Mouse (Mus musculus): ENCODE measurements at regions not wholly inside any gene's neighbourhood (a gene's known extent, or its start where the extent isn't known, plus 50 kb on each side); places are given as distances from the start of the nearest gene placed in this dataset.

GRCm38 (mm10) chr11:18413769-18414168, 460.1 kb upstream of the Etaa1 start:
- peak; percentile 3 to 7 for DNase-seq (ENCODE audit: low spot score in 2 of 2)

GRCm38 (mm10) chr11:18408071-18408752, 454.5 kb upstream of the Etaa1 start:
- DNase-seq (ENCODE audit: low spot score in 2 of 2) = no peak

DNA sequence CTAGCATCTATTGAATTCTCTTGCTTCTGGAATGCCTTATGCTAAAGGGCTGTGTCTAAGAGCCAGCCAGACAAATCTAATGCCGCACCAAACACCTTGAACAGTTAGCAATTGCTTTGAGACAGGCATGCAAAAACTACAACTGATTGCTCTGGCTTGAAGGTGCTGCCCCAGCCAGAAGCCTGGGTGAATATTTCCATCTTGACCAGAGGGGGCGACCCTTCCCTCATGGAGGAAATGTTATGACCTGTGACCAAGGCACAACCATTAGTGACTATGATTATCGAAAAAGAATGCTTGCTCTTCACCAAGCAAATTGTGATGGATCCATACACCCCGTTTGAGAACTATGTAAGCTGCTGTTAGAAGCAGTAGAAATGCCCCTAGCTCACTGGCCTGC, 445.9 kb upstream of the Etaa1 start:
- DNase-seq (ENCODE audit: low spot score in 2 of 2) = no peak

GRCm38 (mm10) chr11:18396397-18396796, 442.7 kb upstream of the Etaa1 start:
- DNase-seq (ENCODE audit: low spot score in 2 of 2) = no peak

GRCm38 (mm10) chr11:18395631-18396030, 442.0 kb upstream of the Etaa1 start:
- DNase-seq (ENCODE audit: low spot score in 2 of 2) = no peak

- no peak for DNase-seq (ENCODE audit: low spot score in 2 of 2)
Measured at GRCm38 (mm10) chr11:18372813-18373332, 419.2 kb upstream of the Etaa1 start.

DNA sequence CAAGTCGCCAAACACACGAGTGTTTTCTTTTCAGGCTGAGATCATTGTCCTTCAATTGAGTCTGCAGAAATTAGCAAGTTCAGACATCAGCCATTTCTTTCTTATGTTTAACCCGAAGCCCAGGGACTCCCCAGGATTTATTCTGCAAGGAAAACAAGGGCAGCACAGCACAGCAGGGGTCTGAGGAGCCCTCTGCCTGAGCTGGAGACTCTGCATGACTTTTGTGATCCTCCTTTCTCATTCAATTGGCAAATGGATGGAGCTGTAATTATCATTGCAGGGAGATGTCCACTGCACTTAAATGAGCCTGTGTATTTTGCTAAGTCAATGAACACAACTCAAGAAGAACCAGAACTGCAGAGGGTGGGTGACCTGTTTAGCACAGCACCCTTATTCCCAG, 417.6 kb upstream of the Etaa1 start:
- DNase-seq (ENCODE audit: low spot score in 2 of 2) = no peak

GRCm38 (mm10) chr11:18370861-18371260, 417.2 kb upstream of the Etaa1 start:
- DNase-seq (ENCODE audit: low spot score in 2 of 2) = no peak

GRCm38 (mm10) chr11:18354866-18355265, 401.2 kb upstream of the Etaa1 start:
- DNase-seq (ENCODE audit: low spot score in 2 of 2) = peak in 1 of 2 experiments; percentile 5

DNA sequence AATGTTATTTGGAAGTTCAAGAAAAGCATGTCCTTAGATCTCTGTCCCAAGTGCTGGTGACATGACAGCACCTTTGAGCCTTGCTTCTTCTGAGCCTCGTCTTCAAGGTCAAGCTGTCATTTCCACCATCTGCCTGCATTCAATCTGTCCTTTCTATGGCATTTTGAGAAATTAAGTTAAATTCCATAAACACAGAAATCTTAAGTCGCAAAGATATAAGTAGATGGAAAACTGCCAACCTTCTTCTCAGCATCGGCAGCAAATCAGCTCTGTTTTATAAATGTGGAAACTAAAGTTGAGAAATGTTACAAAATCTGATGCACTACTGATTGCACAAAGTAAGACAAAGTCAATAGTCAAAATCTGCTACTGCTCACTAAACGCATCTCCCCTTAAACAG, 400.5 kb upstream of the Etaa1 start:
- DNase-seq (ENCODE audit: low spot score in 2 of 2) = no peak

DNA sequence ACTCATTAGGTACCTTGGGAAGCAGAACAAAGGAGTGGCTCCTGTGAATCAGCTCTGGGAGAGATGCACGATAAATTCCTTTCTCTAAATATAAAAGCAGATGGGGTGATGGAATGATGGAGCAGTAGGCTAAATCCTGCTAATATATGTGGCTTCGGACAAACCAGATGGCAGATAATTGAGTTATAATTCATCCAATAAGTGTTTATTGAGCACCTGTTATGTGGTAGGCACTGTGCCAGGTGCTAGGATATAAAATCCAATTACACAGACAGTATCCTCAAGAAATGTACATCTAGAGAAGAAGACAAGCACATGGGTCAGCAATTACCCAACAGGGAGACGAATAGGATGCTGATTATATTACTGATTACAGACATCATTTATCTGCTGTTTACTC, 394.2 kb upstream of the Etaa1 start:
- DNase-seq (ENCODE audit: low spot score in 2 of 2) = no peak

DNA sequence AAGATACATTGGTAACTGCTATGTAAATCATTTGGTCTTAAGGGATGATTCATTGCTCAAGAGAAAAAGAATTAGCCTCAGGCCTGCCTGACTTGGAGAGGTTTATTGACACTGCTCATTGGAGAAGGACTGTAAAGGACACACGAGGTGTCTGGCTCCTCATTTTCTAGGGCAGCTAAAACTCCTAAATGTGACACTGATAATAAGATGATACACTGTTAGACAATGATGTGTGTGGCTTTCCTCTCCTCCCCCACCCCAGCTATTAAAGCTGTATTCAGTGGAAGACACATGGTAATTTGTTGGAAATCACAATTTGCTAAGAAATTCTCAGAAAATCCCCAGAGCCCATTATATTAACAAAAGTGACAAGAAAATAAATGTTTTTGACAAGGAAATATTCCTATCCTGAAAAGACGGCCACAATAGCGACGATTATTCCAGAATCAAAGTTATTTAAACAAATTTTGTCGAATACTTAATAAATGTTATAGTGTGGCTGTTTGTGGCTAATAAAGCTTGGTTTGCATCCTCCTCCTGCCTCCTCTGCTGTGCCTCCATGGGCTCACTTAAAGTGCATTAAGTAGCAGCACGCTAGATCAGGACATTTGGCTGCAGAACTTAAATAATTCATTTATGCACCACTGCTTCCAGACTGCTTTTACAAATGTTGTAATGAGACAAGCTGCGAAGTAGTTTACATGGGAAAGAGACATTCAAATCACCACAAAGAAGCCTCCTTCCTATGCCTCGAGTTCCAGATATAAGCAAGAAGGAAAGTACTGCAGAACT, 360.0 kb upstream of the Etaa1 start:
- DNase-seq (ENCODE audit: low spot score in 2 of 2) = no peak

- no peak for DNase-seq (ENCODE audit: low spot score in 2 of 2)
Measured at GRCm38 (mm10) chr11:18296194-18297125, 342.8 kb upstream of the Etaa1 start.

DNA sequence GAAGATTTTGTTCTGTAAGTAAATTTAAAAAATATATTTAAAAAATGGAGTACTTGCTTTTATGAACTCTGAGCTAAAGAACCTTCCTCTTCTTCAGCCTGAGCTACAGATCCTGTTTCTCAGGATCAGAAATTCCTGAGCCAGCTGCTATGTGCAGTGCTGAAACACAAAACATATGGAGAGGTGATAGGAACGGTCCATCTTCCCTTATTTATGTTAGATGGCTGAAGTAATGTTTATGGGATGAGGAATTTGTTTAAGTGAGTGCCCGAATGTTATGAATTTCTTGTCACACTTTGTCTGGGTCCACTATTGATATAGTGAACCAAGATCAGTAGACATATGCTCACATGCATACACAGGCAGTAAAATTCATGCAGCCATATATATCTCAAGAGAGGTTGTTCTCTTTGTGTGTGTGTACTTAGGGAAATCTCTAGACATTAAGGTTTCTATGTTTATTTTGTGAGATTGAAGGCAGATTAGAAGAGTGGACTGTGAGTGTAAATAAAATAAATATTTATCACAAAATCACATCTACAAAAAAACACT, 325.0 kb upstream of the Etaa1 start:
- DNase-seq (ENCODE audit: low spot score in 2 of 2) = no peak

DNA sequence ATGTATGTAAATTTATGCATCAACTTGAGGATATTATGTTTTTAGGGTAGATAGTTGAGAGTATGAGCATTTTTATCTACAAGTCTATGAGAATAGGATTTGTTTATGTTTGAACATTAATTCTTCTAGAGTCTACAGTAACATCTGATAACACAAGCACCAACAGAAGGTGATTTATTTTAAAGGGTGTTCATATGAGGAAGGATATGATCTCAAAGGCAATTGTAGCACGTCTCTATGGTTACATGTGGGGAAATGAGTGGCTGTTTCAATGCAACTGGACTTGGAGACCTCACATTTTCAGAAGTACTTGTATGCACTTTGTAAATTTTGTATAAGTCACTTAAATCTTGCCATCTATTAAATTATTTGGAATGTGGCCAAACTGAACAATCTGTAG, 318.7 kb upstream of the Etaa1 start:
- DNase-seq (ENCODE audit: low spot score in 2 of 2) = no peak

DNA sequence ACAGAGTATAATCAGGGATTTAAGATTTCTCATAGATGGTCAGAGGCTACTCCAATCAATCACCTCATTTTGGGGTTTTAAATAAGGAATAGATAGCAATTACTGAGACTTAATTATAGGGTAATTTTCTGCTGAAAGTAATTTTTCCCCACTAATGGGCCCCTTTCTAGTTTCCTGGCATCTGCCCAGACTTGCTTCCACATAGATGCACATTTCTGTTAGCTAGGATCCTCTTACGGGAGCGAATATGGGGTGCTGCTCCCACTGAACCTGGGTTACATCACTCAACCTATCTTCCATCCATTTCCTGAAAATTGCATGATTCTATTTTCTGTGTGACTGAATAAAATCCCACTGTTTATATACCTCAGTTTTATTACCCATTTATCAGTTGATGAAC, 312.5 kb upstream of the Etaa1 start:
- DNase-seq (ENCODE audit: low spot score in 2 of 2) = no peak

DNA sequence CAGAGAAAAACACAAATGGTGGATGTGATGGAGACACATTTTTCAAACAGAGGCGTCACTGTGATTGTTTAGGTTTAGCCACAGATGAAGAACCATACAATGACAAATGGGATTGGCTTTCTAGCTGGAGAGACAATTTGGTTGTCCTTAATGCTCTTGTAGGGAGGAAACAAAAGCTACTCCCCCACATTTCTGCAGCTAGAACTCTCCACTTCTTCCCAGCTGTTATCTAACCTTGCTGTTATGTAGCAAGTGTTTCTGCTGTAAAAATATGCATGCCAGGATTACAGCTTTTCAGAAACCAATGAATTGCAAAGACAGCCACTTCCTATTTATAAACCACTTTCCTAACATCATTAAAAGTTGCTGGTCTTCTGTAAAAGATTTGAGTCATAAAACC, 309.2 kb upstream of the Etaa1 start:
- DNase-seq (ENCODE audit: low spot score in 2 of 2) = peak; percentile 3 to 6

DNA sequence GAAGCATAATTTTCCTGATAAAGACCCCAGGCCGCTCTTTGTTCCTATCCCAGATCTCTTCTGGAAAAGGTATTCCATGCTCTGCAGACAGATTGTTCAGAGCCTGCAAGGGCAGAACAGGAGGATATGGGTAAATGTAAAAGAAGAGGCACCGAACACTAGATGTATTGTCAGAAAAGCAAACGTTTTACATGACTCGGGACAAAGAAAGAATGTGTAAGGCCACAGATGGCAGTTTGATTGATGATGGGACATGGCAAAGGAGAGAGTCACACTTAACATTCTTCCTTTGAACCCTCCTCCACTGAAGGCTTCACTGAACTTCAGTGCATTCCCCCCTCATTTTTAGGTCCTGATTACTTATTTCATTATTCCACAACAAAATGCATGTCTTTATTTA, 295.6 kb upstream of the Etaa1 start:
- DNase-seq (ENCODE audit: low spot score in 2 of 2) = no peak

GRCm38 (mm10) chr11:18216762-18217161, 263.1 kb upstream of the Etaa1 start:
- no peak for DNase-seq (ENCODE audit: low spot score in 2 of 2)

- no peak for DNase-seq (ENCODE audit: low spot score in 2 of 2)
Measured at GRCm38 (mm10) chr11:18173028-18173427, 219.4 kb upstream of the Etaa1 start.

DNA sequence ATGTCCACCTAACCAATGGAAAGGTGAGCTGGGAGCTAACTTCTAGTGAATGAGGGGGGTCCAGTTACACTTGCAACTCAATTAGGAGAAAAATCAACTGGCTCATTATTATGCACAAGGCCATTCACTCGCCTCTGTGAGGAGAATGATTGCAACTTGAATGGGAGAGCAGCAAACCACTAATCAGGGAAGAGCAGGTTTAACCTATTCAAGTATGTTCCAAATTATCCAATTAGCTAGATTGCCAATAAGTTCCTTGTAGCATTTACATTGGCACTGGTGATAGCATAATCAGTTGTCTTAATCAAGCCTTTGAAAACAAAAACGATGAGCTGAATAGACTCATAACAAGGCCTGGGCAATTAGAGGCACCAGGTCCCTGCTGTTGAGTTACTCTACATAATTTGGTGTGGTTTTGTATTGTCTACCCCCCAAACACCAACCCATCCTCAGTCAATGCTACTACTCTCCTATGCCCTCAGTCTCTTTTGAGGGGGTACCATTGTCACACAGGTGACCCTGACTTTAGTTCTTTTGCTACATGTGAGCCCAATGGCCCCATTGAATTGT, 217.6 kb upstream of the Etaa1 start:
- no peak for DNase-seq (ENCODE audit: low spot score in 2 of 2)

Measured in right cerebral cortex, adult 2 months (tissue).